Comparison of ENCODE assay signal across 24 mouse cellular contexts in the genomic region with DNA sequence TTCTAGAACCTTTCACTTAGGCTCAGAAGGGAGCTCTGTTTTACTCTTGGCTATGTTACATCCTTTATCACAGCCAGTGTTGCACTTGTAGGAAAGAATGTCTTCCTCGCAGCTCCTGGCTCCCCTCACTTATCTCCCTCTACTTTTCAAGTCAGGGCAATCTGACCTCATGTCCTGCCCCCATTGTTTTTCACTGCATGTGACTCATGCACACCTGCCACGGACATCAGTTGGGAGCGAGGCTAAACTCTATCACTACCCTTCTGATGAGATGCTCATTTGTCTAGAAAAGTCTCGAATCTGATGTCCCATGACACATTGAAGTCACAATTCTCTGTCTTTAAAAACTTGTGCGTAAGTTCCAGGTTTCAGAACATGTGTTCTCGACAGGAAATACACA. TPM values are rescaled to one million over a fixed set of nuclear protein-coding genes. Genes with fewer than 3 reads are reported as not detected.
DNase-seq lines count a peak whose midpoint lies in the region; ATAC-seq and TF ChIP-seq lines count a peak whose summit lies in the region.
"Had no signal": no experiment of that assay in that cellular context is flagged by ENCODE, and none has a peak within 500 bp of the region (broad histone marks: within the 10 kb centered on the region; RNA-seq: fewer than 3 reads in every experiment).

No protein-coding gene starts in this region.

- H3K27me3 ChIP-seq in midbrain, embryonic 11.5 days (ENCODE audit: control insufficient read depth, insufficient read depth, low read length): no peaks in the 10 kb centered on the region
- no peaks in the 10 kb centered on the region for H3K27me3 ChIP-seq in midbrain, embryonic 16.5 days (ENCODE audit: control insufficient read depth, insufficient read depth, low read depth, low read length)
- H3K27me3 ChIP-seq in CH12.LX (replicated peaks): no peaks in the 10 kb centered on the region
- no peaks in the 10 kb centered on the region for H3K27me3 ChIP-seq in hindbrain, embryonic 11.5 days (ENCODE audit: control insufficient read depth, insufficient read depth, low read length)
- H3K27me3 ChIP-seq: embryonic facial prominence, embryonic 13.5 days; embryonic facial prominence, embryonic 15.5 days; forebrain, embryonic 12.5 days had no signal

- no peaks in the 10 kb centered on the region for H3K79me2 ChIP-seq in CH12.LX (replicated peaks; ENCODE audit: control insufficient read depth, extremely low read depth, insufficient read depth, poor library complexity, severe bottlenecking)

- H3K9me3 ChIP-seq in midbrain, embryonic 11.5 days (ENCODE audit: control insufficient read depth, low read length): no peaks in the 10 kb centered on the region; the same call in 1 of the 2 replicates
- no peaks in the 10 kb centered on the region for H3K9me3 ChIP-seq in midbrain, embryonic 16.5 days (replicated peaks; ENCODE audit: control insufficient read depth, low read length, poor library complexity, severe bottlenecking)
- no peaks in the 10 kb centered on the region for H3K9me3 ChIP-seq in CH12.LX (replicated peaks; ENCODE audit: low read length)
- H3K9me3 ChIP-seq in hindbrain, embryonic 11.5 days (ENCODE audit: control insufficient read depth, low read length): no peaks in the 10 kb centered on the region
- H3K9me3 ChIP-seq: embryonic facial prominence, embryonic 13.5 days; embryonic facial prominence, embryonic 15.5 days; forebrain, embryonic 12.5 days had no signal

- H3K4me1 ChIP-seq in midbrain, embryonic 11.5 days (ENCODE audit: control insufficient read depth, insufficient read depth, low read length): peaks cover 9% of the 10 kb centered on the region
- H3K4me1 ChIP-seq in midbrain, embryonic 16.5 days (ENCODE audit: control insufficient read depth, insufficient read depth, low read length): peaks cover 10% of the 10 kb centered on the region
- H3K4me1 ChIP-seq in CH12.LX (ENCODE audit: control insufficient read depth in 1 of 2, insufficient read depth in 2 of 2): peaks cover 19 to 63% of the 10 kb centered on the region in 2 experiments; a peak in 3 of 4 replicates
- peaks cover 4% of the 10 kb centered on the region; the same call in 1 of the 2 replicates for H3K4me1 ChIP-seq in hindbrain, embryonic 11.5 days (replicated peaks; ENCODE audit: control insufficient read depth, insufficient read depth, low read length)

- TF ChIP-seq POLR2A in CH12.LX (IDR thresholded peaks at IDR 0.05; ENCODE audit: low read depth, low read length): no peak

- H3K4me2 ChIP-seq in midbrain, embryonic 11.5 days: no peak overlapping the region
- H3K4me2 ChIP-seq in midbrain, embryonic 16.5 days (ENCODE audit: low read length): no peak overlapping the region
- no peak overlapping the region for H3K4me2 ChIP-seq in CH12.LX (ENCODE audit: insufficient read depth, low read depth, poor library complexity, severe bottlenecking)
- H3K4me2 ChIP-seq in hindbrain, embryonic 11.5 days (replicated peaks; ENCODE audit: low read depth, low read length): no peak overlapping the region
- H3K4me2 ChIP-seq: embryonic facial prominence, embryonic 13.5 days; embryonic facial prominence, embryonic 15.5 days; forebrain, embryonic 12.5 days had no signal

- TF ChIP-seq EP300 in CH12.LX (IDR thresholded peaks at IDR 0.05; ENCODE audit: low read length): no peak

- dilution Hi-C loops in CH12.LX (cut with MboI; ENCODE audit: extremely low pct_ligation_motif_present, extremely low pct_unique_long_range_greater_than_20kb, low sequenced_read_pairs): no loop called here

- no peak for TF ChIP-seq RAD21 in CH12.LX (IDR thresholded peaks at IDR 0.05; ENCODE audit: low read depth, low read length)

- peak; percentile 28 for DNase-seq in midbrain, embryonic 11.5 days (ENCODE audit: low spot score, missing footprints)
- no peak for DNase-seq in CH12.LX (ENCODE audit: extremely low read depth)
- no peak for DNase-seq in layer of hippocampus, postnatal 25 days (ENCODE audit: extremely low spot score in 1 of 2, low spot score in 1 of 2)
- DNase-seq in hindbrain, embryonic 11.5 days (ENCODE audit: low spot score): no peak
- DNase-seq: adrenal gland, adult 2 months; adrenal gland, postnatal 10 days; adrenal gland, postnatal 25 days; cerebellum, adult 11 months; cerebellum, adult 18-20 months; cerebellum, adult 8-10 months; cerebellum, adult 9-11 months; cerebellum, postnatal 36 days; embryo, embryonic 11 days had no signal

- no peak for ATAC-seq in midbrain, embryonic 11.5 days (ENCODE audit: low FRiP score)
- ATAC-seq in midbrain, embryonic 16.5 days: no peak
- ATAC-seq in hindbrain, embryonic 11.5 days (ENCODE audit: low FRiP score): no peak
- ATAC-seq: CD4-positive, CD25-positive, alpha-beta regulatory T cell, adult 4 months; forebrain, embryonic 14.5 days; forebrain, embryonic 16.5 days had no signal

- no peak for TF ChIP-seq CTCF in CH12.LX (conservative IDR thresholded peaks at IDR 0.05 in 1 of 2, IDR thresholded peaks at IDR 0.05 in 1 of 2; ENCODE audit: low read depth in 2 of 2, low read length in 2 of 2)

- H3K27ac ChIP-seq in midbrain, embryonic 11.5 days (ENCODE audit: low read depth, low read length): no peak overlapping the region
- no peak overlapping the region for H3K27ac ChIP-seq in midbrain, embryonic 16.5 days (ENCODE audit: low read length)
- H3K27ac ChIP-seq in CH12.LX (ENCODE audit: insufficient read depth, low read depth): no peak overlapping the region
- no peak overlapping the region for H3K27ac ChIP-seq in hindbrain, embryonic 11.5 days (ENCODE audit: low read depth, low read length)
- H3K27ac ChIP-seq: embryonic facial prominence, embryonic 13.5 days; embryonic facial prominence, embryonic 15.5 days; forebrain, embryonic 10.5 days; forebrain, embryonic 12.5 days had no signal

- WGBS in midbrain, embryonic 11.5 days: 80% methylated on average over 6 of the region's 6 CpGs
- WGBS in midbrain, embryonic 16.5 days: 80% methylated on average over 6 of the region's 6 CpGs
- WGBS in hindbrain, embryonic 11.5 days: 80% methylated on average over 6 of the region's 6 CpGs

- H3K4me3 ChIP-seq in midbrain, embryonic 11.5 days (ENCODE audit: low read depth, low read length): no peak overlapping the region
- no peak overlapping the region for H3K4me3 ChIP-seq in midbrain, embryonic 16.5 days (ENCODE audit: low read depth, low read length)
- H3K4me3 ChIP-seq in CH12.LX (replicated peaks in 1 of 3; ENCODE audit: low read depth in 2 of 3, low read length in 2 of 3, poor library complexity in 1 of 3): no peak overlapping the region
- no peak overlapping the region for H3K4me3 ChIP-seq in hindbrain, embryonic 11.5 days (ENCODE audit: low read depth, low read length)
- H3K4me3 ChIP-seq: embryonic facial prominence, embryonic 13.5 days; embryonic facial prominence, embryonic 15.5 days; erythroblast, embryonic 14.5 days; forebrain, embryonic 10.5 days; forebrain, embryonic 12.5 days had no signal

- in situ Hi-C loops in CH12.LX (cut with MboI; ENCODE audit: low pct_ligation_motif_present, low pct_unique_long_range_greater_than_20kb, low sequenced_read_pairs): loop anchor here (5.0 kb wide), 1 partner anchor 70 kb away; no protein-coding TSS in a partner anchor

- H3K36me3 ChIP-seq in midbrain, embryonic 11.5 days (ENCODE audit: control insufficient read depth, insufficient read depth, low read length): no peaks in the 10 kb centered on the region
- no peaks in the 10 kb centered on the region for H3K36me3 ChIP-seq in midbrain, embryonic 16.5 days (ENCODE audit: control insufficient read depth, insufficient read depth, low read length)
- H3K36me3 ChIP-seq in CH12.LX (replicated peaks in 1 of 2; ENCODE audit: control insufficient read depth in 1 of 2, insufficient read depth in 1 of 2, low read length in 1 of 2): no peaks in the 10 kb centered on the region
- no peaks in the 10 kb centered on the region for H3K36me3 ChIP-seq in hindbrain, embryonic 11.5 days (ENCODE audit: control insufficient read depth, insufficient read depth, low read length)
- H3K36me3 ChIP-seq: embryonic facial prominence, embryonic 13.5 days; embryonic facial prominence, embryonic 15.5 days; forebrain, embryonic 10.5 days; forebrain, embryonic 12.5 days had no signal

- no peak overlapping the region for H3K9ac ChIP-seq in midbrain, embryonic 11.5 days (ENCODE audit: low read length)
- no peak overlapping the region for H3K9ac ChIP-seq in midbrain, embryonic 16.5 days (ENCODE audit: low read depth, low read length)
- no peak overlapping the region for H3K9ac ChIP-seq in CH12.LX (ENCODE audit: insufficient read depth, low read depth)
- H3K9ac ChIP-seq in hindbrain, embryonic 11.5 days (ENCODE audit: low read depth, low read length): no peak overlapping the region
- H3K9ac ChIP-seq: embryonic facial prominence, embryonic 13.5 days; embryonic facial prominence, embryonic 15.5 days; forebrain, embryonic 12.5 days had no signal

TF ChIP-seq in CH12.LX, 34 proteins besides CTCF, POLR2A, EP300 and RAD21:
- TF ChIP-seq BHLHE40 (IDR thresholded peaks at IDR 0.05; ENCODE audit: low read depth, low read length) (peak; percentile 51), POLR2AphosphoS2 (IDR thresholded peaks at IDR 0.05; ENCODE audit: low read depth, low read length) (no peak), ETS1 (conservative IDR thresholded peaks at IDR 0.05; ENCODE audit: low read depth, low read length) (peak; percentile 34; the same call in 1 of the 2 replicates)
TF ChIP-seq in CH12.LX: peak in this region for 2.

RNA-seq across cellular contexts. Expression of a gene that starts 12.3 kb away (rescaled TPM):
- not detected in 2 replicates for polyA plus RNA-seq in midbrain, embryonic 11.5 days (2014; fragmentation: Nextera tagmentation; extraction: Ambion mirVana)
- 1.8 and 2.3 TPM in 2 replicates for polyA plus RNA-seq in midbrain, embryonic 16.5 days (2015; fragmentation: Nextera tagmentation; extraction: Ambion mirVana)
- total RNA-seq in CH12.LX (2012; rRNA removed): 0.08 TPM in 1 of 2 replicates, not detected in the other
- 0.42 TPM in 1 of 2 replicates, not detected in the other for total RNA-seq in CH12.LX (2014; rRNA removed)
- polyA plus RNA-seq in CH12.LX (2012; ENCODE audit: insufficient read length, low read depth): 0.17 TPM in 1 of 2 replicates, not detected in the other
- under 1 TPM; 0.86 to 0.87 TPM for total RNA-seq in layer of hippocampus, postnatal 25 days (2021)
- 0.99 and 1.5 TPM in 2 replicates for polyA plus RNA-seq in hindbrain, embryonic 11.5 days (2014; fragmentation: Nextera tagmentation; extraction: Ambion mirVana)
- total RNA-seq: common myeloid progenitor, adult 5-6 weeks; MEL had no signal
- polyA plus RNA-seq: adrenal gland, adult 2 months; CD4-positive, CD25-positive, alpha-beta regulatory T cell, adult 4 months; erythroblast, embryonic 14.5 days; forebrain, embryonic 10.5 days had no signal
